Mouse (Mus musculus) cortical plate, adult 2 months (tissue): ENCODE measurements around the gene Setd7. TPM values are rescaled to one million over a fixed set of nuclear protein-coding genes. Genes with fewer than 3 reads are reported as not detected.

ENCODE experiments used
- H3K27ac ChIP-seq: fragments of 200-500 bp; 2 replicates; pipeline ENCODE4 v1.5.1; 2012; ENCODE audit warnings: low read length, control low read depth, inconsistent platforms; ENCODE audit not compliant: insufficient read depth
- H3K4me1 ChIP-seq: fragments of 200-500 bp; 2 replicates; pipeline ENCODE4 v1.6.1; 2011; ENCODE audit warnings: low read length; ENCODE audit not compliant: control insufficient read depth, insufficient read depth
- H3K4me3 ChIP-seq: fragments of 200-500 bp; 2 replicates; pipeline ENCODE4 v1.5.1; 2011; ENCODE audit warnings: mild to moderate bottlenecking, low read length, control low read depth; ENCODE audit not compliant: insufficient read depth
- CTCF ChIP-seq: fragments of 200-500 bp; IDR thresholded peaks from 2 replicates; pipeline ENCODE4 v1.5.1; 2011; ENCODE audit warnings: mild to moderate bottlenecking, control low read depth, low read length; ENCODE audit not compliant: insufficient read depth; ENCODE audit errors: extremely low read depth
- POLR2A ChIP-seq: fragments of 200-500 bp; IDR thresholded peaks from 2 replicates; pipeline ENCODE4 v1.6.1; 2011; ENCODE audit warnings: mild to moderate bottlenecking, low read length, control low read depth; ENCODE audit not compliant: insufficient read depth; ENCODE audit errors: extremely low read depth
- polyA plus RNA-seq: library from polyadenylated mRNA; depleted of rRNA; stranded (reverse); fragments of >200 nt; gene quantifications from 2 replicates; pipeline ENCODE4 v1.2.3, GENCODE M21; 2012; rRNA removed

The Setd7 gene
- polyA plus RNA-seq, 1 experiment = 65.4 TPM

- peaks cover 1% of the 10 kb centered on the region; the same call in 1 of the 2 replicates for H3K4me1 ChIP-seq
- H3K27ac ChIP-seq = no peak overlapping the region
- no peak overlapping the region; the same call in 1 of the 2 replicates for H3K4me3 ChIP-seq
- TF ChIP-seq CTCF (no peak), POLR2A (no peak)
Measured at GRCm38 (mm10) chr3:51482781-51483180, 77.9 kb downstream of the Setd7 start.

GRCm38 (mm10) chr3:51481881-51482280, 78.8 kb downstream of the Setd7 start:
- TF ChIP-seq POLR2A (no peak), CTCF (no peak)
- H3K27ac ChIP-seq = no peak overlapping the region
- H3K4me3 ChIP-seq = no peak overlapping the region
- peaks cover 1% of the 10 kb centered on the region; the same call in 1 of the 2 replicates for H3K4me1 ChIP-seq

DNA sequence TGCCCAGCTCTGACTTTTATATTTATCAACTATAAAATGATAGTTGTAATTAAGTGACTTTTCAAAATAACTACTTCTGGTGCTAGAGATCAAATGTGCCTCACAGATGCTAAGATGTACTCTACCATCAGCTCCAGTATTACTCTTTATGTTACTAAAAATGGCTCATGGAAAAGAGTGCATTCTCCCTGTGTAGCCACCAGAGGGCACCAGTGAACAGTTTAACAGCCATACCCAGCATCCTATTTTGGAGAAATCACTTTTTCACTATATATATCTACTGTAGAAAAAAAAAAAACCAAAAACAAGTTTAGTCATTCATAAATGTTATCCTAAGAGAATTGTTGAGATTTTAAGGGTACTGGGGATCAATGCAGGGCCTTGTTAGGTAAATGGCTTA, 79.6 kb downstream of the Setd7 start:
- Histone ChIP-seq H3K4me1 (peaks cover 2% of the 10 kb centered on the region; the same call in 1 of the 2 replicates), H3K4me3 (no peak overlapping the region)
- no peak for TF ChIP-seq POLR2A
- peak; percentile 53; the same call in 1 of the 2 replicates for TF ChIP-seq CTCF

DNA sequence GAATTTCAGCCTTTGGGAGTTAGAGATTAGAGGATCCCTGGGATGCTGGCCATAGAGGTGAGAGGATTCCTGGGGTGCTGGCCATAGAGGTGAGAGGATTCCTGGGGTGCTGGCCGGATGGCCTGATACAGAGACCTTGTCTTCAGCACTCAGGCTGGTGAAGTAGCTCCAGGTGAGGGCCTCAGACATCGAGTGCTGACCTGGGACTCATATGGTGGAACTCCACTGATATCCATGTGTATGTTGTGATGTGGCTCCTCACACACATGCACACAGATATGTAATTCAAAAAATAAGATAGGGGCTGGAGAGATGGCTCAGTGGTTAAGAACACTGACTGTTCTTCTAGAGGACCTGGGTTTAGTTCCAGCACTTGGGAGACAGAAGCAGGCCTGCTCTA, 80.8 kb downstream of the Setd7 start:
- TF ChIP-seq POLR2A = no peak

More for the DNA sequence above, 79.6 kb downstream of the Setd7 start:
- no peak overlapping the region for H3K27ac ChIP-seq

GRCm38 (mm10) chr3:51475706-51476105, 85.0 kb downstream of the Setd7 start:
- no peak overlapping the region for H3K27ac ChIP-seq
- no peak overlapping the region for H3K4me3 ChIP-seq
- H3K4me1 ChIP-seq = peaks cover 1% of the 10 kb centered on the region; the same call in 1 of the 2 replicates
- TF ChIP-seq POLR2A (no peak), CTCF (no peak)

More for the DNA sequence above, 80.8 kb downstream of the Setd7 start:
- H3K4me1 ChIP-seq = peaks cover 1% of the 10 kb centered on the region; the same call in 1 of the 2 replicates
- no peak overlapping the region for H3K27ac ChIP-seq
- H3K4me3 ChIP-seq = no peak overlapping the region

DNA sequence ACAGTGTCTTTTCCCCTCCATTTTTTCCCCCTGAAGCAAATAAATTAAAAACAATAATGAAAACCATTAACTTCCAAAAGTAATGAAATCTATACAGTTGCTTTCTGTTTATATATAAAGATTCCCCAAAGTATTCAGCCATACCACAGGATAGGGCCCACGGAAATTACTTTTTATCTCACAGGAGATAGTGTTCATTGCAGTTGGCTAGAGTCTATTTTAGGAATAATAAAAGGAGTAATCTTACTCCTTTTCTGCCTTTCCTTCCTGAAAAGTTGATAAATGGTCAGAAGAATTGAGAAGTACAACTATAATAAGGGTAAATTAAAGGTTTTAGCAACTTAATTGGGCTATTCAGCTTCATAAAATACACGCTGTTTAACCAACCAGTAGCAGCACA, 92.1 kb downstream of the Setd7 start:
- Histone ChIP-seq H3K4me3 (no peak overlapping the region), H3K27ac (no peak overlapping the region), H3K4me1 (no peaks in the 10 kb centered on the region)
- no peak for TF ChIP-seq CTCF
- no peak for TF ChIP-seq POLR2A

Other genes with a start within 250 kb of the Setd7 start
- gene Elf2, start 220.2 kb downstream of the Setd7 start, polyA plus RNA-seq = 25.9 and 26.8 TPM in 2 replicates
- 0.08 TPM in 1 of 2 replicates, not detected in the other for gene Mgarp, start 164.1 kb downstream of the Setd7 start, polyA plus RNA-seq
- gene Ndufc1, start 151.9 kb downstream of the Setd7 start, polyA plus RNA-seq = 450 and 485 TPM in 2 replicates
- gene Naa15, start 145.7 kb downstream of the Setd7 start, polyA plus RNA-seq = 20.7 and 22.2 TPM in 2 replicates
- 21.0 and 21.7 TPM in 2 replicates for gene Rab33b, start 77.0 kb downstream of the Setd7 start, polyA plus RNA-seq
- 0.13 and 0.40 TPM in 2 replicates for gene Mgst2, start 99.5 kb upstream of the Setd7 start, polyA plus RNA-seq